Mouse (Mus musculus) intestine, embryonic 16.5 days (tissue): ENCODE data around the gene Dyrk4. TPM values are rescaled to one million over a fixed set of nuclear protein-coding genes. Genes with fewer than 3 reads are reported as not detected.

Experiments
- ATAC-seq: fragments of 200-750 bp; cut with Nextera tagmentation; 2 replicates; pipeline ENCODE4 v1.8.0; 2017; ENCODE audit warnings: moderate TSS enrichment, moderate library complexity
- H3K27ac ChIP-seq: fragments of 300-500 bp; sonication (generic); 2 replicates; pipeline ENCODE4 v1.5.1; 2014; ENCODE audit warnings: mild to moderate bottlenecking, low read length
- H3K27me3 ChIP-seq: fragments of 300-500 bp; sonication (generic); replicated peaks from 2 replicates; pipeline ENCODE4 v1.6.1; 2014; ENCODE audit warnings: low read length, control low read depth, mixed read lengths; ENCODE audit not compliant: control insufficient read depth, insufficient read depth
- H3K36me3 ChIP-seq: fragments of 300-500 bp; sonication (generic); 2 replicates; pipeline ENCODE4 v1.6.1; 2014; ENCODE audit warnings: low read length, control low read depth; ENCODE audit not compliant: control insufficient read depth, insufficient read depth
- H3K4me1 ChIP-seq: fragments of 300-500 bp; sonication (generic); 2 replicates; pipeline ENCODE4 v1.6.1; 2014; ENCODE audit warnings: low read length, control low read depth, mixed read lengths; ENCODE audit not compliant: control insufficient read depth, insufficient read depth
- H3K4me2 ChIP-seq: fragments of 300-500 bp; sonication (generic); 2 replicates; pipeline ENCODE4 v1.6.1; 2014; ENCODE audit warnings: low read depth, low read length, control low read depth
- H3K4me3 ChIP-seq: fragments of 300-500 bp; sonication (generic); 2 replicates; pipeline ENCODE4 v1.5.1; 2014; ENCODE audit warnings: mild to moderate bottlenecking, low read length
- H3K9ac ChIP-seq: fragments of 300-500 bp; sonication (generic); 2 replicates; pipeline ENCODE4 v1.6.1; 2014; ENCODE audit warnings: low read depth, low read length
- H3K9me3 ChIP-seq: fragments of 300-500 bp; sonication (generic); 2 replicates; pipeline ENCODE4 v1.6.1; 2016; ENCODE audit warnings: low read length, control low read depth; ENCODE audit not compliant: control insufficient read depth
- WGBS: fragments of 180-500 bp; shearing (Covaris S2); extraction: QIAGEN DNeasy Blood & Tissue Kit; methylation state at CpG from one replicate; pipeline ENCODE4 v1.1.7; 2014; 5-methylcytosine and 5-hydroxymethylcytosine counted together
- polyA plus RNA-seq: library from polyadenylated mRNA; unstranded; fragments of >200 nt; fragmentation: Nextera tagmentation; extraction: Ambion mirVana; gene quantifications from 2 replicates; pipeline ENCODE4 v1.2.1, GENCODE M21; 2015

The Dyrk4 gene
- not detected in 2 replicates for polyA plus RNA-seq

- 10% methylated on average over 21 of the region's 21 CpGs for WGBS
- H3K4me2 ChIP-seq, result peak within 1 kb of the TSS; percentile 26
- H3K9ac ChIP-seq, result peak within 1 kb of the TSS; percentile 39; the same call in 1 of the 2 replicates
- H3K27me3 ChIP-seq, result no peaks in the 10 kb centered on the region
- no peaks in the 10 kb centered on the region; the same call in 1 of the 2 replicates for H3K4me1 ChIP-seq
- ATAC-seq, result peak; percentile 82
- H3K36me3 ChIP-seq, result peaks cover 13% of the 10 kb centered on the region
- no peaks in the 10 kb centered on the region for H3K9me3 ChIP-seq
- peak within 1 kb of the TSS; percentile 39; the same call in 1 of the 2 replicates for H3K27ac ChIP-seq
- H3K4me3 ChIP-seq, result peak within 1 kb of the TSS; percentile 4; the same call in 1 of the 2 replicates
These were observed at the start of gene Dyrk4 for GRCm38 (mm10) chr6:126921111-126921881. Gene Dyrk4, minus strand, starts transcription at chr6:126921839.

GRCm38 (mm10) chr6:126966241-126967026 is 44.8 kb upstream of the Dyrk4 start:
- no peaks in the 10 kb centered on the region for H3K36me3 ChIP-seq
- H3K27ac ChIP-seq, result no peak overlapping the region
- no peaks in the 10 kb centered on the region for H3K9me3 ChIP-seq
- H3K9ac ChIP-seq, result no peak overlapping the region
- no peak for ATAC-seq
- H3K27me3 ChIP-seq, result no peaks in the 10 kb centered on the region
- H3K4me1 ChIP-seq, result no peaks in the 10 kb centered on the region
- WGBS, result 82% methylated on average over 14 of the region's 14 CpGs
- H3K4me3 ChIP-seq, result no peak overlapping the region
- H3K4me2 ChIP-seq, result no peak overlapping the region

- no peak overlapping the region for H3K4me3 ChIP-seq
- no peak overlapping the region for H3K9ac ChIP-seq
- WGBS, result 90% methylated on average over 9 of the region's 9 CpGs
- H3K36me3 ChIP-seq, result no peaks in the 10 kb centered on the region
- H3K9me3 ChIP-seq, result no peaks in the 10 kb centered on the region
- H3K4me1 ChIP-seq, result no peaks in the 10 kb centered on the region
- no peak for ATAC-seq
- no peak overlapping the region for H3K27ac ChIP-seq
- no peaks in the 10 kb centered on the region for H3K27me3 ChIP-seq
- no peak overlapping the region for H3K4me2 ChIP-seq
These were observed 41.8 kb upstream of the Dyrk4 start for GRCm38 (mm10) chr6:126963426-126963825.

GRCm38 (mm10) chr6:126962709-126963108 is 41.1 kb upstream of the Dyrk4 start:
- Histone ChIP-seq H3K4me3 (no peak overlapping the region), H3K4me2 (no peak overlapping the region), H3K9ac (no peak overlapping the region), H3K27me3 (no peaks in the 10 kb centered on the region), H3K9me3 (no peaks in the 10 kb centered on the region), H3K4me1 (no peaks in the 10 kb centered on the region), H3K27ac (no peak overlapping the region), H3K36me3 (no peaks in the 10 kb centered on the region)
- WGBS, result 86% methylated on average over 5 of the region's 5 CpGs
- ATAC-seq, result no peak

GRCm38 (mm10) chr6:126961371-126962018 is 39.9 kb upstream of the Dyrk4 start:
- no peaks in the 10 kb centered on the region; the same call in 1 of the 2 replicates for H3K36me3 ChIP-seq
- no peaks in the 10 kb centered on the region for H3K27me3 ChIP-seq
- no peak overlapping the region for H3K4me2 ChIP-seq
- WGBS, result 84% methylated on average over 8 of the region's 8 CpGs
- no peak for ATAC-seq
- H3K4me1 ChIP-seq, result no peaks in the 10 kb centered on the region
- H3K9me3 ChIP-seq, result no peaks in the 10 kb centered on the region
- H3K9ac ChIP-seq, result no peak overlapping the region
- no peak overlapping the region for H3K4me3 ChIP-seq
- no peak overlapping the region for H3K27ac ChIP-seq

- Histone ChIP-seq H3K9ac (no peak overlapping the region), H3K4me1 (no peaks in the 10 kb centered on the region), H3K27ac (no peak overlapping the region), H3K4me3 (no peak overlapping the region), H3K4me2 (no peak overlapping the region), H3K36me3 (no peaks in the 10 kb centered on the region; the same call in 1 of the 2 replicates), H3K9me3 (no peaks in the 10 kb centered on the region), H3K27me3 (no peaks in the 10 kb centered on the region)
- no peak for ATAC-seq
- WGBS, result 9% methylated on average over 10 of the region's 10 CpGs
These were observed 34.1 kb upstream of the Dyrk4 start for GRCm38 (mm10) chr6:126955734-126956133.

- ATAC-seq, result no peak
- 83% methylated on average over 4 of the region's 4 CpGs for WGBS
- H3K36me3 ChIP-seq, result no peaks in the 10 kb centered on the region
These were observed 26.7 kb upstream of the Dyrk4 start for GRCm38 (mm10) chr6:126948336-126948735.

GRCm38 (mm10) chr6:126940451-126940850 is 18.8 kb upstream of the Dyrk4 start:
- H3K9ac ChIP-seq, result peak overlapping the region; percentile 68
- H3K27ac ChIP-seq, result no peak overlapping the region
- peak overlapping the region; percentile 66 for H3K4me2 ChIP-seq
- no peaks in the 10 kb centered on the region for H3K36me3 ChIP-seq
- H3K27me3 ChIP-seq, result no peaks in the 10 kb centered on the region
- ATAC-seq, result no peak
- H3K9me3 ChIP-seq, result no peaks in the 10 kb centered on the region
- 2% methylated on average over 5 of the region's 5 CpGs for WGBS
- H3K4me1 ChIP-seq, result peaks cover 14% of the 10 kb centered on the region
- H3K4me3 ChIP-seq, result peak overlapping the region; percentile 65

More at GRCm38 (mm10) chr6:126948336-126948735, 26.7 kb upstream of the Dyrk4 start:
- Histone ChIP-seq H3K9ac (no peak overlapping the region), H3K27me3 (no peaks in the 10 kb centered on the region), H3K4me1 (no peaks in the 10 kb centered on the region), H3K4me3 (no peak overlapping the region), H3K27ac (no peak overlapping the region), H3K9me3 (no peaks in the 10 kb centered on the region), H3K4me2 (no peak overlapping the region)
